Mouse (Mus musculus): Measurements from ENCODE around the gene Trmt13.
"Not testable (repeated sequence)": the region's sequence is repeated elsewhere in the genome, so short reads cannot be mapped to it uniquely, and the experiment has no call there.

The Trmt13 gene

DNA sequence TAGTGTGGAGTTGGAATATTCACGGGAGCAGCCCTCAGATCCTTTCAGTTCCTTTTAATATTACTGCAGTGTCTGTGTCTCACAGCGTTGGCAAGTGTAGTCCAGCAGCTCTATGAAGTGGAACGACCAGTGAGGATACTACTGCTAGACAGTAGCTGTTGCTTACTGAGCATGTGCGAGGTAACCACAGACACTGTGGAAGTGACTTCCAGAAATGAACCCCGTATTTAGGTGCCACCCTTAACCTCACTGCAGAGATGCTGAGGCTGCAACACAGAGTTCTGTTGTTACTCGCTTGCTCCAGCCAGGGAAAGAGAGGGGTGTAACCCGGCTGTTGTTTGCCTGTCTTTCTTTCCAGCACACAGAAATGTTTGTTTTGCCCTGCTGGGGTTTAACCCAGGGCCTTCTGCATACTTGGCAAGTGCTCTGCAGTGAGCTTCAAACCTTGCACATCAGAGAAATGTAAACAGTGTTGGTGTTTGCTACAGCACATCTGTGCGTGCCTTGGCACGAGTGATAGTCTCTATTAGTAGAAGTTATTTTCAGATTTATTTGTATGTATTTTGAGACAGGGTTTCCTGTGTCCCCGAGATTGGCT, at the start of gene Trmt13:
Trmt13 (minus strand) TSS at position 293 of the 598 bp plus-strand sequence.
- no peak for DNase-seq

DNA sequence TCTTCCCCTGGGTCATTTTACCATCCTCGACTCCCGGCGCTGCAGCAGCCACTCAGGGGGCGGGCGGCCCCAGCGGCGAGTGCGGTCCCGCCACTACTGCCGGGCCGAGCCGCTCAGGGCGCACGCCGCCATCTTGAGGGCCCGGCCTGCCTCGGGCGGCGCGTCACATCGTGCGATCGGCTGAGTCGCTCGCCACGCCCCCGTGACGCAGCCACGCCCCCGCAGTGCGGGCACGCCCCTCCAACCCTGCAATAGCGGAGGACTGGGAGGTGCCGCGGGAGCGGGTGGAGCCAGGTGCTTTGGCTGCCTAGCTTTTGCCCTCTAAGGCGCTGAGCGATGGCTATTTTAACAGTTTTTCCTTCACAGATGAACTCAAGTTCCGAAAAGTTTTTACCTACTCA, 48.1 kb upstream of the Trmt13 start, which contains the start of gene Mfsd14a:
Mfsd14a (minus strand) TSS at position 215 of the 401 bp plus-strand sequence.
- peak; percentile 99 for DNase-seq

DNA sequence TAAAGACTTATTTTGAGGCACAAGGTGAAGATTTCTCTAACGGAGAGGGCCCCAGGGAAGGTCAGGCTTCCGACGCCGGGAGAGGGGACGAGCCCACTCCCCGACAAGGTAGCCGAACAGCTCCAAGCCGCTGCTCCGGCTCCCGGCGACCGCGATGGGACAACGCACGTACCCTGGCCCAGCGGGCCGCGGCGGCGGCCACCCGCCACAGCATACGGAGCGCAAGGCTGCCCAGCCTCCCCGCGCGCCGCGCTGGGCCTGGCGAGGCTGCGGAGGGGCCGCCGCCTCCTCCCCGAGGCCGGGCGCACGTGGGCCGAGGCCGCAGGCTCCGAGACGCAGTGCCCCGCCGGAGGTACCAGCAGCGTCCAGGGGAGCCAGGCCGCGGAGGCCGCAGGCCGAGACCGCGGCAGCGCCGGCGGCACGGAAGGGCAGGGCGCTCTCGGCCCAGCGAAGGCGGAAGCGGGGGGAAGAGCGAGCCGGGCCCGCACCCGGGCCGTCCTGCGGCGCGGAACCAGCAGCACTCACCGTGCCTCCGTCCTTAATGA, 47.6 kb upstream of the Trmt13 start:
- DNase-seq, result peak; percentile 44

DNA sequence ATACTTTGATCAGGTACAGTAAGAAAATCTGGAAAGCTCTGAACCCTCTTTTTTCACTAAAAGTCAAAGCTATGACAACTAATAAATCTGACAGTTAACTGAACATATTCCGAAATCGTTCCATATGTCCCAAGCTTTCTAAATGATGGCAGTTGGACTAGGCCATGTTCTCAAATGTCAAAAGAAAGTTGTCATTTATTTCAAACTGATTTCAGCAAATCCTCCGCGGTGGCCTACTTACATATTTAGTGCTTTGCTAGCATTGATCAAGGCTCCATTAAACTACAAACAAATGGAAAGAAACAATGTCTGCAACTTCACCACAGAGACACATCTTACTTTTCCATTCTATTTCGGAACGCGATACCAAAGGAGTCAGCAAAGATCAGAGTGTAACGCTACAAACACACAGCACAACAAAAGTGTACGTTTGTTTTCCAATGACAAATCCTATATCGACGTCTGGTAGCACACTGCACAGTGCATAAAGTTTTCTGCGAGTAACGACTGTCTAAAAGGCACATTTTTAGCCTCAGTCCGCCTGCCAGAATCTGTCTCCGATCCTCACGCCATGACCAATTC, 47.0 kb upstream of the Trmt13 start:
- no peak for DNase-seq

DNA sequence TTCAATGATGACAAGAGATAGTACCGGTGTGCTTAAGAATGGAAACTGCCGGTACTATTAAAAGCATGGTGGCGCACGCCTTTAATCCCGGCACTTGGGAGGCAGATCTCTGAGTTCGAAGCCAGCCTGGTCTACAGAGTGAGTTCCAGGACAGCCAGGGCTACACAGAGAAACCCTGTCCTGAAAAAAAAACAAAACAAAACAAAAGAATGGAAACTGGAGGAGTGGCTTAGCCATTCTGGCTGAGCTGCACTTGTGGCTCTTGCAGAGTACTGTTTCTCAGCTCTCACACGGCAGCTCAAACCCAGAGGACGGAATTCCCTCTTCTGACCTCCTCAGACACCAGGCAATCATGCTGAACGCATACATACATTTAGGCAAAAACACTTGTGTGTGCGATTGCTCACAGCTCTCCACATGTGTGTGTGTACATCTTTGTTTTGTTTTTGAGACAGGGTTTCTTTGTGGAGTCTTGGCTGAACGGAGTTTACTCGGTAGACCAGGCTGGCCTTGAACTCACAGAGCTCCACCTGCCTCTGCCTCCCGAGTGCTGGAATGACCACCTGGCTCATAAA, 45.6 kb upstream of the Trmt13 start:
- DNase-seq, result no peak

DNA sequence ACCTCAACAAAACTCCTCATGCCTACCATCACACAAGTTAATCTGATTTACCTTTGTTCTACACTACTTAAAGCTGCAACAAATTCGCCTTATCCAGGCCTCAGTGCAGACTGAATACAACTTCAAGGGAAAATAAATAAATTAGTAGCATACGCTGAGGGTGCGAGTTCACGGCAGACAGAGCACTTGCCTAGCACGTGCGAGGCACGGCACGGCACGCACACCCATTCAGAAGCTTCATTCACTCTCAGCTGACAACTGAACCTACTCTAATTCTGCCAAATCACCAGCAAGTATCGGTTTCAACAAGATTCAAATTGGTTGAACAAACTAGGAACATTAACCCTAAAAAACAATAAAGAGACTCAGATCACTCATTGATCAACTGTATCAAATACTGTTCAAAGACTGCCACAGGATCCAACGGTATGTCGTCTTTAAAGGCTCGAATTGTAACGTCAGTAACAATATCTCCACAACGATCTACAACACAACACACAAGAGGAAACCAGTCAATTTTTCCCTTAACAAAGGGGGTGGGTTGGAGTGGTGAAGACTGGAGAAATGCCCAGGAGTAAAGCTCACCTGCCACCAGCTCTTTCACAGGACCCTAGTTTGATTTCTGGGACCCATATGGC, 44.7 kb upstream of the Trmt13 start:
- no peak for DNase-seq

DNA sequence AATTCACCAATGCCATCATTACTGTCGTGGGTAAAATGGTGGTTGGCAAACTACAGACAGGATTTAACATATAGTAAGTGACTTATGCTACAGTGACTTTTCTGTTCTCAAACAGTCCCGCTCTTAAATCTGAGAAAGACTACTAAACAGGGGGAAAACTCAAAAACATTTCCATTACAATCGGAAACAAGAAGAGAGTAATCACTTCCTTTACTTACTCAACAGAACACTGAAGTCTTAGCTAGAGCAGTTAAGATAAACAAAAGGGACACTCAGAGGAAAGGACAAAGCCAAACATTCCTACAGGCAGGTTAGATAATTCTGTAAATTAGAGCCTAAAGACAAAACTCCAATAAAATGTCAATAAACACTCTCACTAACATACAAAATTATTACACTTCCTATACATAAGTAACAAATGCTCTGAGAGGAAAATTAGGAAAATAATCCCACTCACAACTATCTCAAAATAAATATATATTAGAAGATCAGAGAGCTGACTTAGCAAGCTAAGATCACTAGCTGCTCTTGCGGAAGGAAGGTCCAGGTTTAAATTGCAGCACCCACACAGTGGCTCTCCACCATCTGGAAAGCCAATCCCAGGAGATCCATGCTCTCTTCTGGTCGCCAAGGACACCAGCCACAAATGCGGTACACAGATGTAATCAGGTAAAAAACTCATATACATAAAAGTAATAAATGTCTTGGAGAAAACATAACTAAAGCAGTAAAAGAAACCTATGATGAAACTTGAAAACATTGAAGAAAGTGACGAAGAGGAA, 42.0 kb upstream of the Trmt13 start:
- DNase-seq, result no peak

DNA sequence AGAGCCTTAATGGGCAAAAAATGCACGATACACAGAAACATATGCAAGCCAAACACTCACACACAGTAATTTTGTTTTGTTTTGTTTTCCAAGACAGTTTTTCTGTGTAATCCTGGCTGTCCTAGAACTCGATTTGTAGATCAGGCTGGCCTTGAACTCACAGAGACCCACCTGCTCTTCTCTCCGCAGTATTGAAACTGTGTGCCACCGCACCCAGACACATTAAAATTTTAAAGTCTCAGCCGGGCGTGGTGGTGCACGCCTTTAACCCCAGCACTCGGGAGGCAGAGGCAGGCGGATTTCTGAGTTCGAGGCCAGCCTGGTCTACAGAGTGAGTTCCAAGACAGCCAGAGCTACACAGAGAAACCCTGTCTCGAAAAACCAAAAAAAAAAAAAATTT, 39.7 kb upstream of the Trmt13 start:
- DNase-seq, result not testable (repeated sequence)

DNA sequence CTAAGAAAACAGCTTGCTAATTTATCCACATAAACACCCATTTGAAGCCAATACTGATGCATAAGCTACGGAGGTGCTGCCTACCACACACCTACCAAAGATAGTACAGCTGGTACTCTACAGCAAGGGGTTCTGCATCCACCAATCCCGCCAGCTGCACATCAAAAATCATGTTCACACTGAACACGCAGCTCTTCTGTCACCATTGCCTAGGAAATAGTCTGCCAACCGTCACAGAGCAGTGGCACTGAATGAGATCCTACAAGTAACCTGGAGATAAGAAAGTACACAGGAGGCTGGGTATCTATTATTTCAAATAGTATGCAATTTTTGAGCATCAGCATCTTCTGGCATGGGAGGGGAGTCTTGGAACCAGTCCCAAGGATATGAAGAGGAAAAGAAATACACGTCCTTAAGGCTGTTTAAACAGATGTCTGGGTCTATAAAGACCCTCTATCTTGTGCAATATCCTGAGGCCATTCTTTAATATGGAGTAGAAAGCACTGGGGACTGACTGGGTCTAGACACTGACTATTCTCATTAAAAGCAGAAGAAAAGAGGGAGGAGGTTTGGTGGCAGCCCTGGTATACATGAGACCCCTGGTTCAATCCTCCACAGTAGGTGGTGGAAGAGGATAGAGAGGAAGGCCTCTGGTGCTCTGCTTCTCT, 39.0 kb upstream of the Trmt13 start:
- DNase-seq, result no peak

DNA sequence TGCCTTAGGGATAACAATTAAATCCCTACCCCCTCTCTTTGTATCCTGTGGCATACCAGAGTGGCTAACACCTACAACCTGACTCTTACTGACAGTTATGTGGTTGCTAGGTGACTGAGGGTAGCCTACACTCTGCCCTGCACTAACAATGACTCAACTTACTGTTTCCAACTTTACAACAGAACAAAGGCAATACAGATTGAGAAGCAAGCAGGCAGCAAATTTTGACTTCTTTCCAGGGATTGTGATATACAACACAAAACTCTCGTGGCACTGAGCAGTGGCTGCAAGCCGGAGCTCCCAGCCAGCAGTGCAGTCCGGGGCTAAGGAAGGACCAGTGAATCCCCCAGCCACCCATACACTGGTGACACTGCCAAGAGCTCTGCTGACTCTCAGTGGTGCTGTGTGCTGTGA, 37.7 kb upstream of the Trmt13 start:
- no peak for DNase-seq

DNA sequence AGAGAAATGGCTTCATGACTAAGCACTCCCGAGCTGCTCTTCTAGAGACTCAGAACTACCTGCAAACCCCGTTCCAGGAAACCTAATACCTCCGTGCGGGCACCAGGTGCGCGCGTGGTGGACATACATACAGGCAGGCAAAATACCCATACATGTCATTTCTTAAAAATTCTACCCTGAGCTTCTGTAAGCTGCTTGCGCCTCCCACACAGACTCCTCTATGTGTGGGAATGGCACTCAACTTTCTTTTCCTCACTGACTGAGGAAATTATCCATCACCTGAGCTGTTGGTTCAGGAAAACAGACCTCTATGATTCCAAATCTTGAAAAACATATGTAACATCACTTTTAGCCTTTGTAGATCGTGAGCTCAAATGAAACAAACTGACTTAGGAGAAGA, 36.3 kb upstream of the Trmt13 start:
- DNase-seq, result no peak

DNA sequence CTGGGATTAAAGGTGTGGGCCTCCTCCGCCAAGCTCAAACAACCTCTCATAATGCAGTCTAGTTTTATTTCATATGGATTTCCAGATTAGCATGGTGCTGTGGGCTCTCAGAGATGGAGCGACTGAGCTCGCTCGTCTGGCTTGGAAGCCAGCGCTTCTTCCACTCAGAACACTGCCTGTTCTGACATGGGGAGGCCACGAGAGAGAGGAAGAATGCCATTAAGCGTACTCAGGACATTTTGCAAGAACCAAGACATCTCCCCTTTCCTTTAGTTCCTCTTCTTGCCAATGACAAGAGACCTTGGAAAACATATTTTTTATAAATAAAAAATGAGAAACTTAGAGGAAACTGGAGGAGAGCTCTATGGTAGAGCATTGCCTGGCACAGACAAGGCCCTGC, 34.4 kb upstream of the Trmt13 start:
- no peak for DNase-seq

DNA sequence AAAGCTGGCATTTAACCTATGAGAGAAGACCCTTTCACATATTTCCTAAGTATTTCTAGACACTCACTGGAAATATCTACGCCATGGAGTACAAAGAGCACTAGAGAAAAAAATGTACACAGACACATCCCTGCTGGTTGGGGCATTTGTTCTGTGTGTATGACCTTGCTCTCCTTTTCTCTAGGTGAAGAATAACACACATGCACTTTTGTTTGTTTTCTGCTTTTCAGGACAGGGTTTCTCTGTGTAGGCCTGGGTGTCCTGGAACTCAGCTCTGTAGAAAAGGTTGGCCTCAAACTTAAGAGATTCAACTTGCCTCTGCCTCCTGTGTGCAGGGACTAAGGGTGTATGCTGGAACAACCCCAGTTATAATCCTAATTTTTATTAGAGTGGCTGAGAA, 32.0 kb upstream of the Trmt13 start:
- DNase-seq, result no peak

DNA sequence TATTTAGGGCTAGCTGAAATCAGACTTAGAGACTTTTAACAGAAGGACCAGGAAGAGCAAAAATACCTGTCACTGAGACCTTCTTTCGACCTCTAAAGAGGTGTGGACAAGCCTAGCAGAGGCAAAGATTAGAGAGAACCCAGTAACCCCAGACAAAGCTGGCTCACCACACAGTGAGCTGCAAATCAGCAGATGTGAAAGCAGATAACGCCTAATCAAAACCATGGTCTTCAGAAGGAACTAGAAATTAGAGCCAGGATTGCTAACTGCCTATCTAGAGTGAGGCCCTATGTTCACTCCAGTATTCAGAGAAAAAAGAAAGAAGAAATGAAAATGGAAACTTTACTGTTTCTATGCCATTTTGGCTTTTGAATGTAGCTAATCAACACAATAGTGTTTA, 28.0 kb upstream of the Trmt13 start:
- no peak for DNase-seq

DNA sequence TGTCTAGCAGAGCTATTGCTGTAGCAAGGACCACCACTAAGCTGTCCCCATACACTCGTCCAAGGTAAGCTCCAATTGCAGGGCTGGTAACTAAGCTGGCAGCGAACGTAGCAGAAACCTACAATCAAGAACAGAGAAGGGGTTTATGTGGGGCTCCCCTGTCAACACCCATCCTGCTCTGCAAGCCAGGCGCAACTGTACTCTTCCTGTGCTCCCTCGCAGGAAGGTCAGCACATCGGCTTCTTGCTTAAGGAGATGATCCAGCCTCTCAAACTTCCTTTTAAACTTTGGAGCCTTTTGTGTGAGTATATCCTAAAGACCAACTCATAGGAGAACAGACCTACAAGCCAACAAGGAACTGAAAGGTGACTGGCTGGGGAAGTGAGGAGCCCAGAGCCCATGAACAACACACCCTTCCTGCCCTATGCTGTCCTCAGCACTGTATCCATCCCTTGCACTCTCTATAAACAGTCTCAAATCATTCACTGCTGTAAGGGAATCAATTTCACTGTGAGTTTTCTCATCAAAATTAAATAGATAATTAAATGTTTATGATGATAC, 27.5 kb upstream of the Trmt13 start:
- DNase-seq, result no peak

DNA sequence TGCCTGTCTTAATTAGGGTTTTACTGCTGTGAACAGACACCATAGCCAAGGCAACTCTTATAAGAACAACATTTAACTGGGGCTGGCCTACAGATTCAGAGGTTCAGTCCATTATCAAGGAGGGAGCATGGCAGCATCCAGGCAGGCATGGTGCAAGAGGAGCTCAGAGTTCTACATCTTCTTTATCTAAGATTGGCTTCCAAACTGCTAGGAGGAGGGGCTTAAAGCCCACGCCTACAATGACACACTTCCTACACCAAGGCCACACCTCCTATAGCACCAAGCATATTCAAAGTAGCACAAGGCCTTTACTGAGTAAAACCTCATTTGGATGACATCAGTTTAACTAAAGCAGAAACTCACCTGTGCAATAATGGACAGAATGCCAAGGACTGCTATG, 25.6 kb upstream of the Trmt13 start:
- no peak for DNase-seq

DNA sequence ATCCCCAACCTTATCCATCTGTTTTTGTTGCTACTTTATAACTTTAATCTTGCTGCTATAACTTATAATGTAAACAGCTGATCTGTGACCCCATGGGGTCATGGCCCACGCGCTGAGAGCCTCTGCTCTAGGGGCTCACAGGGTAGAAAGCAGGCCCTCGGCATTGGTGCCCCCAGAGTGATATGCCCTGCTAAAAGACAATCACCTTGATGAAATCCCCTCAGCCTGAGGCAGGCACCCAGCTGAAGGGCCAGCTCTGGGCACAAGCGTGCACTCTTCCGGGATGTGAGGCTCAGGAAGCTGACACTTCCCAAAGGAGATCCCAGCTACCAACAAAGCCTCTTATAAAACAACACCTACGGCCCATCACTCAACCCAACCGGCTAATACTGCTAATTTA, 24.2 kb upstream of the Trmt13 start:
- no peak for DNase-seq

DNA sequence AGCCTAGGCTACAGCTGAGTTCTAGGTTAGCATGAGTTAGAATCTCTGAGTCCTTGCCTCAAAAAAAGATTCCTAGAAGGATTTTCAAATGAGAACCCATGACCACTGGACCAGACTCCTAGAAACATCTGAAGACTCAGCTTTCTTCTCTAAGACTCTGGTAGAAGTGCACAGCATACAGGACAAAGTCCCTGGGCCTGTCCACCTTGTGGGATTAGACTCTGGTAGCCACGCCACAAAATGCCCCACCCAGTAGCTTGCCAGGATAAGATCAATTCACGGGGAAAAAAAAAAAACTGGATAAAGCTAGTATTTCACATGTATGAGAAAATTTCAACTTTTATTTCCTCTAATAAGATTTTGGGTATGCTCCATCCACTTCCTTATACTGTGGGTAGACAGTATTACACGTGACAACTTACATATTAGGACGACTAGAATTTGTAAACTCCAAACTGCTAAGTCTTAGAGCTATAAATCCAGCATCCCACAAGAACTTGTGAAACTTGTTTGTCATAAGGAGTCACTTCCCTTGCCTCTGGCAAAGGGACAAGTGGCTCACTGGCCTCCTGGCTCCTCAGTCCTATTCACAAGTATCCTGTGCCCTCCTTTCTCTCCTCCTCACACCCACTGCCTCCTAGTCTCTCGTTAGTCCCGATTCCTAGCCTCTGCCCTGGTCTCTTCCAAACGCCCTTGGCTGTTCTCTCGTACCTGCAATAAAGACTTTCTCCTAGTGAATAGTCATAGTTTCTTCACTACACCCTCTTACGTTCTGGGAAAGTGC, 23.5 kb upstream of the Trmt13 start:
- no peak for DNase-seq

DNA sequence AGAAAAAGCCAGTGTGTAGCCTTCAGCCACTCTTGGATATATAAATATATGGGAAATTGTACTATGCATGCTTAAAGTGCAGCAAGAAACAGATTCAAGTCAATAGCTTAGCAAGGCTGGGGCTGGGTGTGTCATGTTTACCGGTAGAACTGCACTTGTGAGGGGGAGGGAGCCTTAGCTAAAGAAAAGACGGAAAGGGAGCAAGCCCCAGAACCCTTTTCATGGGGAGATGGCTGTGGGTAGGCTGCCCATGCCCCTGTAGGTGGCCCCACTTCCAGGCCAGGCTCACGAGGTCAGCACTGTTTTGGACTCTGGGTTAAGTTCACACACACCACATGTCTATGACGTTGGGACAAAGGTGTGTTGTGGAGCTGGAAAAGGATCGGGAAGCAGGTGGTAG, 21.4 kb upstream of the Trmt13 start:
- DNase-seq, result no peak

DNA sequence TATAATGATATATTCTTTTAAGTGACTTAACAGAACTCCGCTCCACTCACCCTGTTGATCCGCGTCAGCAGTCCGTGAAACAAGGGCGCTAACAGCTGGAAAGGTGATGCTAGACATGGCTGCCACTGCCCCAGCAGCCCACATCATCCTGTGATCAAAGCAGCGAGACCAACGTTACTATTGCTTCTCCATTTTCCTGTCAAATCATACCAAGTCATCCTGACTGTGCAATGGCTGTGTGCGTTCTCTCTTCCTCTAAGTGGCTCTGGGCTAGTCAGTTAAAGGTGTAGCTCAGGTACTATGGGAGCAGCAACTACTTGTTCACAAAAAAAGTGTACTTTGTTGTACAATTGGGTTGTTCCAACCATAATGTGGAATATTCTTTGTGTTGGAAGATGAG, 20.5 kb upstream of the Trmt13 start:
- no peak for DNase-seq

DNA sequence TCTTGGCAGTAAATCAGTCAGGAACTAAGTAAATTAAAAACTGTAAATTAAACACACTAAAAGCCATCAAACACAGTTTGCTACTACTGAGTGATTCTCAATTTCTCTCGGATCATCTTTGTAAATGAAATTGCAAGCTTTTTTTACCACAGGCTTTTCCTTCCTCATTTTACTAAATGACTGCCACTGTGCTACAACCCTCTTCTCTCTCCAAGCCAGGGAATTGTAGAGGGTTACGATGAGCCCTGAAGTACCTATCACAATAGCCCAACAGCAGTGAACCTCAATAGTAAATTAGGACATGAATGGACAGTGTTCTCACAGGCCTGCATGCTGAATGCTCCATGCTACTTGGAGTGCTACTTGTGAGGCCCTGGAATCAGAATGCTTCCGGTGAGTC, 19.7 kb upstream of the Trmt13 start:
- DNase-seq, result no peak

Measured in cerebellum, adult 8-10 months (tissue).